Mouse (Mus musculus) right cerebral cortex, postnatal 25 days (tissue): Measurements from ENCODE around the gene Pecam1.
"Not testable (repeated sequence)": the region's sequence is repeated elsewhere in the genome, so short reads cannot be mapped to it uniquely, and the experiment has no call there.

Source experiments
- DNase-seq: peaks from one replicate; pipeline ENCODE4 v3.0.0; 2022

Pecam1 gene

GRCm38 (mm10) chr11:106728402-106729366 is 21.7 kb downstream of the Pecam1 start:
- DNase-seq, result no peak

GRCm38 (mm10) chr11:106727967-106728366 is 22.5 kb downstream of the Pecam1 start:
- DNase-seq, result no peak

GRCm38 (mm10) chr11:106724916-106725235 is 25.6 kb downstream of the Pecam1 start:
- DNase-seq, result not testable (repeated sequence)

GRCm38 (mm10) chr11:106724176-106724915 is 26.1 kb downstream of the Pecam1 start:
- no peak for DNase-seq

GRCm38 (mm10) chr11:106723611-106724125 is 26.8 kb downstream of the Pecam1 start:
- DNase-seq, result no peak

- DNase-seq, result no peak
These were observed 27.5 kb downstream of the Pecam1 start for GRCm38 (mm10) chr11:106722831-106723361.

GRCm38 (mm10) chr11:106720379-106720778 is 30.0 kb downstream of the Pecam1 start:
- no peak for DNase-seq

GRCm38 (mm10) chr11:106716568-106716967 is 33.9 kb downstream of the Pecam1 start:
- no peak for DNase-seq

GRCm38 (mm10) chr11:106715066-106715465 is 35.4 kb downstream of the Pecam1 start:
- DNase-seq, result no peak

GRCm38 (mm10) chr11:106710789-106711188 is 39.6 kb downstream of the Pecam1 start:
- no peak for DNase-seq

- no peak for DNase-seq
These were observed 41.0 kb downstream of the Pecam1 start for GRCm38 (mm10) chr11:106709227-106709985.

GRCm38 (mm10) chr11:106707866-106708265 is 42.6 kb downstream of the Pecam1 start:
- no peak for DNase-seq

- no peak for DNase-seq
These were observed 43.3 kb downstream of the Pecam1 start for GRCm38 (mm10) chr11:106707085-106707484.

- no peak for DNase-seq
These were observed 44.2 kb downstream of the Pecam1 start for GRCm38 (mm10) chr11:106706212-106706611.

GRCm38 (mm10) chr11:106704399-106705111 is 45.9 kb downstream of the Pecam1 start:
- DNase-seq, result no peak

GRCm38 (mm10) chr11:106703931-106704330 is 46.5 kb downstream of the Pecam1 start:
- no peak for DNase-seq

GRCm38 (mm10) chr11:106702584-106702983 is 47.8 kb downstream of the Pecam1 start:
- no peak for DNase-seq

- DNase-seq, result no peak
These were observed 48.8 kb downstream of the Pecam1 start for GRCm38 (mm10) chr11:106701589-106701988.

- no peak for DNase-seq
These were observed 51.3 kb downstream of the Pecam1 start for GRCm38 (mm10) chr11:106699083-106699482.

- DNase-seq, result no peak
These were observed 52.1 kb downstream of the Pecam1 start for GRCm38 (mm10) chr11:106698289-106698688.

- no peak for DNase-seq
These were observed 54.5 kb downstream of the Pecam1 start for GRCm38 (mm10) chr11:106695917-106696316.

GRCm38 (mm10) chr11:106692890-106693289 is 57.5 kb downstream of the Pecam1 start:
- no peak for DNase-seq
